Mouse (Mus musculus): ENCODE measurements at regions not wholly inside any gene's neighbourhood (a gene's known extent, or its start where the extent isn't known, plus 50 kb on each side); places are given as distances from the start of the nearest gene placed in this dataset.

GRCm38 (mm10) chr13:47797859-47798258, 463.2 kb upstream of the Id4 start:
- H3K27me3 ChIP-seq (ENCODE audit: insufficient read depth, low read length), result no peaks in the 10 kb centered on the region
- H3K4me1 ChIP-seq (ENCODE audit: insufficient read depth), result no peaks in the 10 kb centered on the region
- no peaks in the 10 kb centered on the region for H3K9me3 ChIP-seq (ENCODE audit: low read length)
- no peak for TF ChIP-seq CTCF (IDR thresholded peaks at IDR 0.05; ENCODE audit: low read depth)
- TF ChIP-seq EP300 (IDR thresholded peaks at IDR 0.05; ENCODE audit: low read depth), result no peak
- H3K4me3 ChIP-seq (ENCODE audit: low read depth, low read length), result no peak overlapping the region
- 68% methylated on average over 4 of the region's 4 CpGs for WGBS (ENCODE audit: insufficient replicate concordance)
- H3K4me2 ChIP-seq (ENCODE audit: low read depth, low read length), result no peak overlapping the region
- no peaks in the 10 kb centered on the region for H3K36me3 ChIP-seq (replicated peaks; ENCODE audit: insufficient read depth, low read length)
- DNase-seq (no peak), ATAC-seq (no peak)
- no peak overlapping the region for H3K27ac ChIP-seq (ENCODE audit: low read depth)
- H3K9ac ChIP-seq (replicated peaks), result no peak overlapping the region

GRCm38 (mm10) chr13:47811711-47812415, 449.2 kb upstream of the Id4 start:
- Histone ChIP-seq H3K9ac (replicated peaks) (no peak overlapping the region), H3K9me3 (ENCODE audit: low read length) (no peaks in the 10 kb centered on the region), H3K4me3 (ENCODE audit: low read depth, low read length) (no peak overlapping the region), H3K27me3 (ENCODE audit: insufficient read depth, low read length) (no peaks in the 10 kb centered on the region), H3K27ac (ENCODE audit: low read depth) (no peak overlapping the region), H3K4me1 (ENCODE audit: insufficient read depth) (no peaks in the 10 kb centered on the region), H3K36me3 (replicated peaks; ENCODE audit: insufficient read depth, low read length) (no peaks in the 10 kb centered on the region), H3K4me2 (ENCODE audit: low read depth, low read length) (no peak overlapping the region)
- DNase-seq (no peak), ATAC-seq (no peak)
- WGBS (ENCODE audit: insufficient replicate concordance), result 63% methylated on average over 6 of the region's 6 CpGs
- no peak for TF ChIP-seq EP300 (IDR thresholded peaks at IDR 0.05; ENCODE audit: low read depth)
- TF ChIP-seq CTCF (IDR thresholded peaks at IDR 0.05; ENCODE audit: low read depth), result no peak

- TF ChIP-seq EP300 (IDR thresholded peaks at IDR 0.05; ENCODE audit: low read depth) (no peak), CTCF (IDR thresholded peaks at IDR 0.05; ENCODE audit: low read depth) (no peak)
- ATAC-seq, result no peak
- no peak overlapping the region for H3K27ac ChIP-seq (ENCODE audit: low read depth)
- H3K4me2 ChIP-seq (ENCODE audit: low read depth, low read length), result no peak overlapping the region
- H3K27me3 ChIP-seq (ENCODE audit: insufficient read depth, low read length), result no peaks in the 10 kb centered on the region
- no peaks in the 10 kb centered on the region for H3K36me3 ChIP-seq (replicated peaks; ENCODE audit: insufficient read depth, low read length)
- no peaks in the 10 kb centered on the region for H3K9me3 ChIP-seq (ENCODE audit: low read length)
- no peaks in the 10 kb centered on the region for H3K4me1 ChIP-seq (ENCODE audit: insufficient read depth)
- WGBS (ENCODE audit: insufficient replicate concordance), result 57% methylated on average over 9 of the region's 9 CpGs
- H3K4me3 ChIP-seq (ENCODE audit: low read depth, low read length), result no peak overlapping the region
- DNase-seq, result no peak
- H3K9ac ChIP-seq (replicated peaks), result no peak overlapping the region
Observed at GRCm38 (mm10) chr13:47818924-47819564, 442.0 kb upstream of the Id4 start.

- Histone ChIP-seq H3K27ac (ENCODE audit: low read depth) (no peak overlapping the region), H3K9ac (replicated peaks) (no peak overlapping the region), H3K4me1 (ENCODE audit: insufficient read depth) (no peaks in the 10 kb centered on the region), H3K36me3 (replicated peaks; ENCODE audit: insufficient read depth, low read length) (no peaks in the 10 kb centered on the region), H3K9me3 (ENCODE audit: low read length) (no peaks in the 10 kb centered on the region), H3K4me3 (ENCODE audit: low read depth, low read length) (no peak overlapping the region), H3K27me3 (ENCODE audit: insufficient read depth, low read length) (no peaks in the 10 kb centered on the region), H3K4me2 (ENCODE audit: low read depth, low read length) (no peak overlapping the region)
- DNase-seq (no peak), ATAC-seq (no peak)
- TF ChIP-seq EP300 (IDR thresholded peaks at IDR 0.05; ENCODE audit: low read depth) (no peak), CTCF (IDR thresholded peaks at IDR 0.05; ENCODE audit: low read depth) (0 out of 2 replicates have a peak, but pooled peaks have one; percentile 16)
- WGBS (ENCODE audit: insufficient replicate concordance), result 43% methylated on average over 9 of the region's 9 CpGs
Observed at GRCm38 (mm10) chr13:47836491-47836890, 424.5 kb upstream of the Id4 start.

GRCm38 (mm10) chr13:47842418-47842817, 418.6 kb upstream of the Id4 start:
- Histone ChIP-seq H3K4me1 (ENCODE audit: insufficient read depth) (no peaks in the 10 kb centered on the region), H3K9ac (replicated peaks) (no peak overlapping the region), H3K36me3 (replicated peaks; ENCODE audit: insufficient read depth, low read length) (no peaks in the 10 kb centered on the region), H3K4me3 (ENCODE audit: low read depth, low read length) (no peak overlapping the region), H3K9me3 (ENCODE audit: low read length) (no peaks in the 10 kb centered on the region), H3K4me2 (ENCODE audit: low read depth, low read length) (no peak overlapping the region), H3K27ac (ENCODE audit: low read depth) (no peak overlapping the region), H3K27me3 (ENCODE audit: insufficient read depth, low read length) (no peaks in the 10 kb centered on the region)
- ATAC-seq (no peak), DNase-seq (no peak)
- 74% methylated on average over 8 of the region's 8 CpGs for WGBS (ENCODE audit: insufficient replicate concordance)
- TF ChIP-seq CTCF (IDR thresholded peaks at IDR 0.05; ENCODE audit: low read depth) (no peak), EP300 (IDR thresholded peaks at IDR 0.05; ENCODE audit: low read depth) (no peak)

- DNase-seq (no peak), ATAC-seq (no peak)
- 81% methylated on average over 9 of the region's 9 CpGs for WGBS (ENCODE audit: insufficient replicate concordance)
- Histone ChIP-seq H3K4me3 (ENCODE audit: low read depth, low read length) (no peak overlapping the region), H3K9me3 (ENCODE audit: low read length) (no peaks in the 10 kb centered on the region), H3K27me3 (ENCODE audit: insufficient read depth, low read length) (no peaks in the 10 kb centered on the region), H3K4me2 (ENCODE audit: low read depth, low read length) (no peak overlapping the region), H3K9ac (replicated peaks) (no peak overlapping the region), H3K36me3 (replicated peaks; ENCODE audit: insufficient read depth, low read length) (no peaks in the 10 kb centered on the region), H3K27ac (ENCODE audit: low read depth) (no peak overlapping the region), H3K4me1 (ENCODE audit: insufficient read depth) (no peaks in the 10 kb centered on the region)
- no peak for TF ChIP-seq EP300 (IDR thresholded peaks at IDR 0.05; ENCODE audit: low read depth)
- TF ChIP-seq CTCF (IDR thresholded peaks at IDR 0.05; ENCODE audit: low read depth), result no peak
Observed at GRCm38 (mm10) chr13:47843011-47843410, 418.0 kb upstream of the Id4 start.

All from liver, postnatal 0 days (tissue).